In the genomic region with DNA sequence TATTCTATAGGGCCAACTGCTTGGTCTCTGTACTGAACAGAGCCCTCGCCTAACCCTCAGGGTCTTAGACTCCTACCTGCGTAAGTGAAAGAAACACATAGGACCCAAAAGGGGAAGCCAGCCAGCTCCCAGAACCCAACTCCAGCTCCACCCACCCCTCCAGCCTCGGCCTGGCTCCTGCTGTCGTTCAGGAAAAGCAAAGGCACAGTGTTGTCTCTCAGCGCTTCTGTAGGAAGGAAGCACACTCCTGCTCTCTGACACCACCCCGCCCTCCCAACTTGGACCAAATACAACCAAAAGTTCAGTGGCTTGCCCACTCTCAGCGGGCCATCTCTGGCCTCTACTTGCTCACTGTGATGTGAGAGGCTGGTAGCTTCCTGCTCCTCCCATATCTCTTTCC, we compare ENCODE assay signal across 13 mouse cellular contexts. TPM values are rescaled to one million over a fixed set of nuclear protein-coding genes. Genes with fewer than 3 reads are reported as not detected.
DNase-seq lines count a peak whose midpoint lies in the region; ATAC-seq and TF ChIP-seq lines count a peak whose summit lies in the region.
"Had no signal": no experiment of that assay in that cellular context is flagged by ENCODE, and none has a peak within 500 bp of the region (broad histone marks: within the 10 kb centered on the region; RNA-seq: fewer than 3 reads in every experiment).

No protein-coding gene starts in this region.

- H3K4me1 ChIP-seq in heart, postnatal 0 days (ENCODE audit: control insufficient read depth, insufficient read depth) = no peaks in the 10 kb centered on the region; the same call in 1 of the 2 replicates

- 57% methylated on average over 7 of the region's 7 CpGs for WGBS in heart, postnatal 0 days

- H3K27me3 ChIP-seq in heart, postnatal 0 days (ENCODE audit: control insufficient read depth, insufficient read depth, low read length) = 0 out of 2 replicates have a peak, but pooled peaks cover 8% of the 10 kb centered on the region
- H3K27me3 ChIP-seq: embryonic facial prominence, embryonic 13.5 days; forebrain, embryonic 13.5 days; limb, embryonic 13.5 days had no signal

- intact Hi-C loops in heart, postnatal 25 days (cut with DNase I) = no loop called here
- intact Hi-C loops in left cerebral cortex, postnatal 25 days (cut with DNase I) = no loop called here

- DNase-seq in heart, postnatal 0 days (ENCODE audit: low spot score) = no peak
- no peak for DNase-seq in heart, postnatal 25 days (ENCODE audit: low spot score)
- DNase-seq in thymus, postnatal 14 days = peak; percentile 37
- DNase-seq in thymus, adult 18-20 months = no peak
- peak; percentile 52 to 72 for DNase-seq in kidney, postnatal 36 days
- no peak for DNase-seq in cerebellum, postnatal 4 days (ENCODE audit: low spot score in 2 of 2)
- no peak for DNase-seq in retina, postnatal 1 day
- DNase-seq in left cerebral cortex, postnatal 25 days (ENCODE audit: low spot score in 2 of 2) = no peak
- DNase-seq: cerebellum, adult 8-10 months had no signal

- H3K36me3 ChIP-seq in heart, postnatal 0 days (replicated peaks; ENCODE audit: control insufficient read depth, insufficient read depth, low read length) = no peaks in the 10 kb centered on the region
- H3K36me3 ChIP-seq: embryonic facial prominence, embryonic 13.5 days; limb, embryonic 13.5 days had no signal

- no peak for TF ChIP-seq CTCF in heart, postnatal 0 days (IDR thresholded peaks at IDR 0.05; ENCODE audit: low read depth)

- H3K27ac ChIP-seq in heart, postnatal 0 days (ENCODE audit: low read depth) = 0 out of 2 replicates have a peak overlapping the region, but pooled peaks have one; percentile 20
- H3K27ac ChIP-seq: embryonic facial prominence, embryonic 13.5 days; forebrain, embryonic 13.5 days; limb, embryonic 13.5 days had no signal

- no peak overlapping the region for H3K4me3 ChIP-seq in heart, postnatal 0 days (ENCODE audit: low read depth, low read length)

- no peak for ATAC-seq in heart, postnatal 0 days (ENCODE audit: insufficient read depth, low read depth)
- ATAC-seq: forebrain, embryonic 13.5 days; inflammation-experienced regulatory T-cells, adult 6 months had no signal

- H3K4me2 ChIP-seq in heart, postnatal 0 days (ENCODE audit: low read depth, low read length) = no peak overlapping the region

- H3K9ac ChIP-seq in heart, postnatal 0 days (replicated peaks; ENCODE audit: low read depth, low read length) = no peak overlapping the region

- TF ChIP-seq EP300 in heart, postnatal 0 days (IDR thresholded peaks at IDR 0.05; ENCODE audit: low read depth) = no peak

- H3K9me3 ChIP-seq in heart, postnatal 0 days (replicated peaks; ENCODE audit: control insufficient read depth, low read length) = no peaks in the 10 kb centered on the region
- H3K9me3 ChIP-seq: embryonic facial prominence, embryonic 13.5 days; forebrain, embryonic 13.5 days; limb, embryonic 13.5 days had no signal

RNA-seq across cellular contexts. Expression of a gene that starts 6.7 kb away (rescaled TPM):
- total RNA-seq in heart, postnatal 0 days (2014; rRNA removed; ENCODE audit: low replicate concordance) = 0.69 and 12.2 TPM in 2 replicates
- polyA plus RNA-seq in heart, postnatal 0 days (2015; fragmentation: Nextera tagmentation; extraction: Ambion mirVana) = 1.4 and 1.5 TPM in 2 replicates
- 1 to 10 TPM; 6.1 to 6.4 TPM for total RNA-seq in heart, postnatal 25 days (2021)
- 1 to 10 TPM; 2.9 to 3.6 TPM for total RNA-seq in left cerebral cortex, postnatal 25 days (2021)

RNA-seq across cellular contexts. Expression of a gene that starts 7.7 kb away (rescaled TPM):
- total RNA-seq in heart, postnatal 0 days (2014; rRNA removed; ENCODE audit: low replicate concordance) = 18.1 and 32.1 TPM in 2 replicates
- polyA plus RNA-seq in heart, postnatal 0 days (2015; fragmentation: Nextera tagmentation; extraction: Ambion mirVana) = 16.1 and 16.2 TPM in 2 replicates
- 1 to 10 TPM; 8.6 to 9.9 TPM for total RNA-seq in heart, postnatal 25 days (2021)
- 10 to 100 TPM; 34.2 to 36.0 TPM for total RNA-seq in left cerebral cortex, postnatal 25 days (2021)

RNA-seq across cellular contexts. Expression of a gene that starts 58.2 kb away (rescaled TPM):
- 117 and 163 TPM in 2 replicates for total RNA-seq in heart, postnatal 0 days (2014; rRNA removed; ENCODE audit: low replicate concordance)
- polyA plus RNA-seq in heart, postnatal 0 days (2015; fragmentation: Nextera tagmentation; extraction: Ambion mirVana) = 117 and 119 TPM in 2 replicates
- 100 to 1,000 TPM; 124 to 138 TPM for total RNA-seq in heart, postnatal 25 days (2021)
- 10 to 100 TPM; 71.0 to 87.6 TPM for total RNA-seq in left cerebral cortex, postnatal 25 days (2021)

Comparison
In these comparisons a context has a peak if more than half of its experiments do, and no peak if none do; other contexts are left out.
1. DNase-seq: peak in thymus, postnatal 14 days (single experiment) and kidney, postnatal 36 days (2 of 2); none in heart, postnatal 0 days (single experiment), heart, postnatal 25 days (single experiment), thymus, adult 18-20 months (0 of 2), cerebellum, postnatal 4 days (0 of 2), retina, postnatal 1 day (single experiment) and left cerebral cortex, postnatal 25 days (0 of 2).